Mouse (Mus musculus): Measurements from ENCODE around the gene Xpo5. TPM values are rescaled to one million over a fixed set of nuclear protein-coding genes. Genes with fewer than 3 reads are reported as not detected.

The Xpo5 gene
- polyA plus RNA-seq, 3 experiments from 2014 or later = 24.9 to 35.4 (median 28.8) TPM

- peak; percentile 53 for ATAC-seq
These were observed 496 bp downstream of the Xpo5 start for GRCm38 (mm10) chr17:46203078-46203477.

GRCm38 (mm10) chr17:46206676-46207075 is 4.1 kb downstream of the Xpo5 start:
- ATAC-seq = no peak

- ATAC-seq = no peak
These were observed 8.0 kb downstream of the Xpo5 start for GRCm38 (mm10) chr17:46210550-46210949.

GRCm38 (mm10) chr17:46221601-46222000 is 19.0 kb downstream of the Xpo5 start:
- ATAC-seq = no peak

DNA sequence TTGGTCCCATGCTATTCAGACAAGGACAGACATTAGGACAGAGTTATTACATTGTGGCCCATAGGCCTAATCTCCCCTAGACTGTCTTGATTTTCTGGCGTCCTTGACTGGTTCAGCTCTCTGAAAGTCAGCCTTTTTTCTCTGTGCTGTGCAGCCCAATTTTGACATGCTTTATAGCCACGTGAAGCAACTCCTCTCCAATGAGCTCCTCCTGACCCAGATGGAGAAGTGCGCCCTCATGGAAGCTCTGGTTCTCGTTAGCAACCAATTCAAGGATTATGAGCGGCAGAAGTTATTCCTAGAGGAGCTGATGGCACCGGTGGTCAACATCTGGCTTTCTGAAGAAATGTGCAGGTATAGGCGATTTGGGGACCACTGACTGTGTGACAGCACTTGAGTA is 25.0 kb downstream of the Xpo5 start:
- no peak for ATAC-seq

DNA sequence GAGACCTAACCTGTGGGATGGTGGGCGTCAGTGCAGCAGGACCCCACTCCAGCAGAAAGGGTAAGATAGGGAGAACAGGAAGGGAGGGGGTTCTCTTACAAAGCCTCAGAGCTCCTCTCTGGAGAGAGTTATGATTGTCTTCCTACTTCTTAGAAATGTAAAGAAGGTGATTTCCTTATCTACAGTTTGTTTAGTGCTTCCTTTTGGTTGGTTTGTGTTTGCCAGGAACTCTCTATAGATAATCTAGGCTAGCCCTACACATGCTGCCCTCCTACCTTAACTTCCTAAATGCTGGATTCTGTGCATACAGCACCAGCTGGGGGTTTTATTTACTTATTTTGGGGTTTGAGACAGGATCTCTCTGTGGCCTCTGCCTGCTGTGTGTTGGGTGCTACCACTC is 33.5 kb downstream of the Xpo5 start:
- no peak for ATAC-seq

DNA sequence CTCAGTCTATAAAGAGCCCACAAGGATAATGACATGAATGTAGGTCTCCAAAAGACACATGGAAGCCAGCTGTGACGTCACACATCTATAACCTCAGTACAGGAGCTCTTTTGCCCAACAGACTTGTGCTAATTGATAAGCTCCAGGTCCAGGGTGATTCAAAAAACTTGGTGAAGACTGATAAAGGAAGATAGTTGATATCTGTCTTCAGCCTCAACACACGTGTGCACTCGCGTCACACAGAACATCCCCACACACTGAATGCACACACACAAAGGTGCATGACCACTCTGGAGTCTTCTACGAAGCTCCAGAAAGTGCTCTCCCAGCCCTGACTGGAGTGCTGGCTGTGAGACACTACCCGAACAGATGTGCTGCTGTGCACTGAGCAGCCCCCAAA is 34.5 kb downstream of the Xpo5 start:
- no peak for ATAC-seq

DNA sequence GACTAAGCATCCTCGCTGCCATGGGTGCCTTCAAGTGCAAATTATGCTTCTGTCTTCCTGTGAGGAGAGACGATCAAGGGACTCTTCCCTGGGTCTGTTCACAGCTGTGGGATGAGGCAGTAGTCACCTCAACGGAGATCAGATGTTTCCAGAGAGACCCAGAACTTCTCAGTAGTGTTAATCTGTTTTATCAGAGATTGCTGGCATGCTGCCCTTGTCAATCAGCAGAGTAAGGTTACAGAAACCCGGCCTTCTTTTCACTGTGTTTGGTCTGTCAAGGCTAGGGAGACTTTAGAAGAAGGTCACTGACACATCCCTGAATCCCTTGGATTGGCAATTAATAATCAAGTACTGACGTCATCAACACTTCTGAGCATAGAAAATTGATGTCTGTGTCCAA is 34.9 kb downstream of the Xpo5 start:
- ATAC-seq = no peak

DNA sequence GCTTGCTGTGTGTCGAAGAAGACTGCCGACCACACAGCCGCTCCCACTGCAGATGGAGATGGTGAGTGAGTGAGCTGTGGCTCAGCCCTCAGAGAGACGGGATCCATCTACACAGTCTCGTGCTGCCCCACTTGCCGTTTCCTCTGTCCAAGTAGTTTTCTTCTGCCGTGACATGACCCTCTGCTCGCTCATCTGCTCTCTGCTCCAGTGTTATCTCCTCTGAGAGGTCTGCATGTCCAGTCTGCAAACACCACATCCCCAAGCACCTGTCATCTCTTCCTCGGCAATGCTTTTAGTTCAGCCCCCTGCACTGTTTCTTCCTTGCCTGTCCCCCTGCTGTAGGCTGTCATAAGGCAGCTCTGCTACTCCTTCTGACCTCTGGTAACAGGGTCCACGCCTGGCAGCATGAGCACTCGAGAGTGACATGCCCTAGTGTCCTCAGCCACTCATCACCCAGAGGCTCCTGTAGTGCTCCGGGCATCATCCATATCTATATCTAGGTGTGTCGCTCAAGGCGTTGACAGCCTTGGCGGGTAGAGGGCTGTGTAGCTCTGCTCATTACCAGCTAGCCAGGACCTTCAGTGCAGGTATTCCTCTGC is 37.0 kb downstream of the Xpo5 start:
- ATAC-seq = no peak

DNA sequence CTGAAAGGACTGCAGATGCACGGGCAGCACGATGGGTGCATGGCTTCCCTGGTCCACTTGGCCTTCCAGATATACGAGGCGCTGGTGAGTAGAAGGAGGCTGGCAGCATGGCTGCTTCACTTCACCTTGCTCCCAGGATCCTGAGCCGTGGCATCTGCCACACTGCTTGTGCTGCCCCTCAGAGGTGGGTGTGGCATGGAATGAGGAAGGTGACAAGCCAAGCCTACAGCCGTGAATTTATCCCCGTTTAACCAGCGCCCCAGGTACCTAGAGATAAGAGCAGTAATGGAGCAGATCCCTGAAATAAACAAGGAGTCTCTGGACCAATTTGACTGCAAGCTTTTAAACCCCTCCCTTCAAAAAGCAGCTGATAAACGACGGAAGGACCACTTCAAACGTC is 38.9 kb downstream of the Xpo5 start:
- no peak for ATAC-seq

DNA sequence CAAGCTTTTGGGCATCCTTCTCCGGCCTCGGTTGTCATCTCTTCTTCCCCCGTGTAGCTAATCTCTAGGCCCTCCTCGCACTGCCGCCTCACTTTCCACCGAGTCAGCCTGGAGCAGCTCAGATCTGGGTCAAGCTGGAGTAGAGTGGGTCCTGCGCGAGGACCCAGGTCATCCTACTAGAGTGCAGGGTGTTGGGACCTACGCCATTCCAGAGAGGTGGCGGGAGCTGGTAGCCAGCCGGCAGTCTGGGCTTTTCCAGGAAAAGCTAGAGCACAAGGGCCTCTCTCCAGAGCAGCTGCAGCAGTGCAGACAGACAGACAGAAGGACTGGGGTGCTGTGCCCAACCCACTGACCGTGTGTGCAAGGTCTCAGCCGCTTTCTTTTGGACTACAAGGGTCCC is 39.7 kb downstream of the Xpo5 start:
- no peak for ATAC-seq

DNA sequence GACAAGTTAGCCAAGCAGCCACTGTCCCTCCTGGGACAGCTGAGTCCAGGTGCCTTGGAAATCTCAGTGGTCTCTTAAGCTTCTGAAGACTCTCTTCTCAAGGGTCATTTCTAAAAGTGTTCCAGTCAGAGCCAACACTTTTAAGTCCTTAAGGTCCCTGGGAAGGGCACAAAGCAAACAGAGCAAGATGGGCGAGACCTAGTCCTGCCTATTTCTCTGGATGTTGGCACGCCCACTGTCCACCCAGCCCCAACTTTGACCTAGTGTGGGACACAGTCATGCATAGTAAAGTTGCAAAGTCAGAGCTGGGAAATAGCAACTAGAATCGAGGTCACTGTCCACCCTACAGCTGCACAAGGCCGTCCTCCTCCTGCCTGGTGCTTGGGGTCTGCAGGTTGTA is 40.4 kb downstream of the Xpo5 start:
- ATAC-seq = no peak

GRCm38 (mm10) chr17:46243624-46244023 is 41.0 kb downstream of the Xpo5 start:
- no peak for ATAC-seq

GRCm38 (mm10) chr17:46244579-46244978 is 42.0 kb downstream of the Xpo5 start:
- no peak for ATAC-seq

DNA sequence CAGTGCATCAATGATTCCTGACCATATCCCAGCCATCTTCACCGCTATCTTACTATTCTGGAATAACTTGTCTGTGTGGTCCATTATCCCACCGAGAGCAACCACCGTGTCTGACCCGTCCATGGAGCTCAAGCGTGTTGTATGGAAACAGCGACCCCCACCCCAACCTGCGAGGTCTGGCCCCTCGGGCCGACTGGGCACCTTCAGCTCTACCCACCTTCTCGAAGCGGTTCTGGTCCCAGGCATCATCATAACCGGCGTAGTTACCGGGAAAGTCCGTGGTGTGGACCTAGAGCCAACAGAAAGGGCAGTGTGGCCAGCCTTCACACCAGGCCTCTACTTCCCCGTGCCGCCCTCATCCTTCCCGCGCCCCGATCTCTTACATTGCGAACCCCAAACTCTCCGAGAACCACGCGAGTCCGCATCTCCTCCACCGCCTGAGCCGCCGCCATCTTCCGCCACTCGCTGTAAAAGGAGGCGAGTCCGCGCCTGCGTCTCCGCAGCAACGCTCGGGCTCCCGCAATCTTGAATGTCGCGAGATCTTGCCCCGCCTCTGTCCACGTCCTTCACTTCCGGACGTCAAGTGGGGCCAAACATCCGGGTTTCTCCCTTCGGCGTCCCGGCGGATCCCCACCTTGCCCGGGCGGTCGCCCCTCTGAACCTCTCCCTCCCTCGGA is 45.1 kb downstream of the Xpo5 start, which contains the start of the genes Polr1c and Yipf3:
Gene Polr1c, minus strand, starts transcription at position 543 of the 677 bp plus-strand sequence.
Gene Yipf3, plus strand, starts transcription at position 569 of the 677 bp plus-strand sequence.
- peak; percentile 96 for ATAC-seq

DNA sequence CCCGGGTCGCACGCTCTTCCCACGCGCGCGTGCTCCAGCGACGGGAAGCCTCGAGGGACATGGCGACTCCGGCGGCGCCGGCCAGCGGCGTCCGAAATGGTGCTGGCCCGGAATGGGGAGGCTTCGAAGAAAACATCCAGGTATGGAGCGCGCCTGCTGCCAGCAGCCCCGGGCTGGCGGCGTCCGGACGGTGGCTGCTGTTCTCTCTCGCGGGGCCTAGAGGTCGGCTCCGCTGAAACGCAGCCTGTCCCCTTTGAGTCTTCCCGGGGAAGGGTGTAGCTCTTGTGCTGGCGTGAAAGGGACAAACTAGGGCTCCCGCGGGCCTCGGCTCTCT is 45.6 kb downstream of the Xpo5 start:
- ATAC-seq = peak; percentile 25

DNA sequence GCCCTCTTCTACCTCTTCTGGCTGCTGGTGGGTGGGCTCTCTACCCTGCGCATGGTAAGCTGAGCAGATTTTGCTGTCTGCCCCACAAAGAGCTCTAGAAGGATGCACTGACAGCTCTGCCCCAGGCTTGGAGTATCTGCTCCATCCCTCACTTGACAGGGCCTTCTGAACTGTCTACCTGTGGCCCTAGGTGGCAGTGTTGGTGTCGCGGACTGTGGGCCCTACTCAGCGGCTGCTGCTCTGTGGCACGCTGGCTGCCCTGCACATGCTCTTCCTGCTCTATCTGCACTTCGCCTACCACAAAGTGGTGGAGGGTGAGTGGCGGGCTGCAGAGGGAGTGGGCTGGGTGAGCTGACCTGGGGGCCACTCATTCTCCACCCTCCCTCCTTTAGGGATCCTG is 48.6 kb downstream of the Xpo5 start:
- ATAC-seq = no peak

DNA sequence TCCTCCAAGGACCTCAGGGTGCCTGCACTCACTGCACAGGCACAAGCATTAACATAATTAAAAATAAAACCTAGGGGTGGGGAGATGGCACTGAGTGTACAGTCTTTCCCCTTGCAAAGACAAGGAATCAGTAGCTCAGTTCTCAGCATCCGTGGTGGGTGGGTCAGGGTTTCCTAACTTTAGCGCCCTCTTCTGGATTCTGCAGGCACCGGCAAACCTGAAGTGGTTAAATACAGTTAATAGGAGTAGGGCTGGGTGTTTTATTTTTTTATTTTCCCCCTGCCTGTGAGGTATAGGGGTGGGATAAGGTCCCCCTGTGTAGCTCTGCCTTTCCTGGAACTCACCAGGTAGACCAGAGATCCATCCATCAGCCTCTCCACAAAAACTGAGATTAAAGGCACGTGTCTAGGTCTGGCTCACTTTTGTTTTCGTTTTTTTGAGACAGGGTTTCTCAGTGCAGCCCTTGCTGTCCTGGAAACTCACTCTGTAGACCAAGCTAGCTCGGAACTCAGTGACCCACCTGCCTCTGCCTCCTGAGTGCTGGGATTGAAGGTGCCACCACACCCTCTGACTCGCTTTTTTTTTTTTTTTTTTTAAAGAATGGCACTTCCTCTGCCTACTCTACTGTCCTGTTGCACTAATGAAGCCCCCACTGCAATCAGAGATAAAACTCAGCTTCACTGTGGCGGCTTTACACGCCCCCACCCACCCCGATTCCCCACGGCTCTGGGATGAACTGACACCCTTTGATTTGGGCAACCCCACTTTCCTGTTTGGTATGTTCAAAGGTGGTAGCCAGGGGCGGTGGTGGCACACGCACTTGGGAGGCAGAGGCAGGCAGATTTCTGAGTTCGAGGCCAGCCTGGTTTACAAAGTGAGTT is 50.2 kb downstream of the Xpo5 start:
- no peak for ATAC-seq

GRCm38 (mm10) chr17:46253452-46254084 is 51.0 kb downstream of the Xpo5 start, which contains the start of gene Lrrc73:
TSS of gene Lrrc73 (plus strand) at chr17:46253531.
- peak; percentile 89 for ATAC-seq

DNA sequence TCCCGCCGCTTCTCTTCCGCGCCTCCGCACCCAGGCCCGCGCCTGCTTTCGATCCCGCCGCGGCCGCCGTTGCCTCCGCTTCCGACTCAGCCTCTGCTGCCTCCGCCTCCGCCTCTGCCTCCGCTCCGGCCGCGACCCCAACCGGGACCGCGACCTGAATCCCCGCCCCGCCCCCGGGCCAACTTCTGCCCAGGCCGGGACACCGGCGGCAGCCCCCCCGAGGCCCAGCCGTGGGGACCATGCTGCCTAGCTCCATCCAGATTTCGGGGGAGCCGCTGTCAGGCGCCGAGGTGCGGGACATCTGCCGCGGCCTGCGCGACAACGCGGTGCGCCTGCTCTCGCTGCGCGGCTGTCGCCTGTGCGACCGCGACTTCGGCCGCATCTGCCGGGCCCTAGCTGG is 51.5 kb downstream of the Xpo5 start:
- peak; percentile 15 for ATAC-seq

GRCm38 (mm10) chr17:46255147-46255546 is 52.6 kb downstream of the Xpo5 start:
- no peak for ATAC-seq

DNA sequence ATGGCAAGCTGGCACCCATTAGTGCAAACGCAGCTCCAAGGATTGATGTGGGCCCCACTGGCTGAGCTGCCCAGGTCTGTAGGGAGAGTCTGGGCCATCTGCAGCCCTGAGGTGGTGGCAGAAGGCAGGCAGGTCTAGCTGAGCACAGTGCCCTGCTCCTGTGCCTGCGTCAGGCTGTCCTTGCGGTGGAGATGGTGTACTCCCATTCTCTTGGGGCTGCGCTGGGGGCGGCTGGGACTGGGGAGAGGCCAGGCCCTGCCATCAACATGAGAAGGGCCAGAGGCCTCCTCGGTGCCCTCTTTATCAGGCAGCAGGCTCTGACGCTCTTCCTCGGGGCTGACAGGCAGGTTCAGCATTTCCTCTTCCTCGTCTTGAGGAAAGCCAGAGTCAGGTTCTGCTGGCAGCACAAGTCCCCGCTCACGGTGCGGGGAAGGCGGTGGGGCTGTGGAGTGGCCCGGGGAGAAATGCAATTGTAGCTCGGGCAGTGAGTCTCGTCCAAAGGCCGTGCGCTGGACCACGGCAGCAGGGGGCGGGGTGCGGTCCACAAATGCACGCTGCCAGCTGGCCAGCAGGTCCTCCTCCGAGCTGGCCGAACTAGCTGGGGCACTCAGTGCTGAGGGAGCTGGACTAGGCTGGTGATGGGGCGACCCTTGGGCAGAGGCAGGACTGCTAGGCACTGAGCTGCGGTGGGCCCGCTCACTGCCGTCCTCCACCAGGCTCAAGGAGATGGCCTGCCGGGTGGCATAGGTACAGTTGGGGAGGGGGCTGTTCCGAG is 55.9 kb downstream of the Xpo5 start:
- no peak for ATAC-seq
